Mouse (Mus musculus): ENCODE measurements around the gene Atxn1. TPM values are rescaled to one million over a fixed set of nuclear protein-coding genes. Genes with fewer than 3 reads are reported as not detected.

The Atxn1 gene
- total and polyA plus RNA-seq, 3 experiments = 8.0 to 13.1 (median 9.7) TPM

GRCm38 (mm10) chr13:45902457-45902856, 62.4 kb downstream of the Atxn1 start:
- dilution Hi-C loops (cut with MboI; ENCODE audit: extremely low pct_ligation_motif_present, extremely low pct_unique_long_range_greater_than_20kb, low sequenced_read_pairs) (no loop called here), in situ Hi-C loops (cut with MboI; ENCODE audit: low pct_ligation_motif_present, low pct_unique_long_range_greater_than_20kb, low sequenced_read_pairs) (no loop called here)
- Histone ChIP-seq H3K4me1 (ENCODE audit: control insufficient read depth in 1 of 2, insufficient read depth in 2 of 2) (peaks cover 21 to 72% of the 10 kb centered on the region in 2 experiments), H3K4me3 (replicated peaks in 1 of 3; ENCODE audit: low read depth in 2 of 3, low read length in 2 of 3, poor library complexity in 1 of 3) (no peak overlapping the region), H3K9ac (ENCODE audit: insufficient read depth, low read depth) (no peak overlapping the region), H3K9me3 (replicated peaks; ENCODE audit: low read length) (no peaks in the 10 kb centered on the region), H3K36me3 (replicated peaks in 1 of 2; ENCODE audit: control insufficient read depth in 1 of 2, insufficient read depth in 1 of 2, low read length in 1 of 2) (peaks cover 5 to 44% of the 10 kb centered on the region in 2 experiments), H3K27ac (ENCODE audit: insufficient read depth, low read depth) (no peak overlapping the region), H3K27me3 (replicated peaks) (no peaks in the 10 kb centered on the region), H3K4me2 (ENCODE audit: insufficient read depth, low read depth, poor library complexity, severe bottlenecking) (no peak overlapping the region), H3K79me2 (replicated peaks; ENCODE audit: control insufficient read depth, extremely low read depth, insufficient read depth, poor library complexity, severe bottlenecking) (peaks cover 42% of the 10 kb centered on the region)
- no peak for TF ChIP-seq POLR2A (IDR thresholded peaks at IDR 0.05; ENCODE audit: low read depth, low read length)
- no peak for TF ChIP-seq ZC3H11A (IDR thresholded peaks at IDR 0.05; ENCODE audit: low read depth, low read length)
- no peak for TF ChIP-seq NRF1 (IDR thresholded peaks at IDR 0.05; ENCODE audit: low read depth, low read length)
- DNase-seq (ENCODE audit: extremely low read depth) = no peak

- peaks cover 43% of the 10 kb centered on the region for H3K79me2 ChIP-seq (replicated peaks; ENCODE audit: control insufficient read depth, extremely low read depth, insufficient read depth, poor library complexity, severe bottlenecking)
- no peak overlapping the region for H3K9ac ChIP-seq (ENCODE audit: insufficient read depth, low read depth)
- no peaks in the 10 kb centered on the region for H3K27me3 ChIP-seq (replicated peaks)
- DNase-seq (ENCODE audit: extremely low read depth) = no peak
- H3K9me3 ChIP-seq (replicated peaks; ENCODE audit: low read length) = no peaks in the 10 kb centered on the region
- TF ChIP-seq CTCF (conservative IDR thresholded peaks at IDR 0.05 in 1 of 2, IDR thresholded peaks at IDR 0.05 in 1 of 2; ENCODE audit: low read depth in 2 of 2, low read length in 2 of 2) = no peak
- TF ChIP-seq JUND (conservative IDR thresholded peaks at IDR 0.05; ENCODE audit: low read depth, low read length) = no peak
- TF ChIP-seq CHD1 (IDR thresholded peaks at IDR 0.05; ENCODE audit: low read depth, low read length) = no peak
- TF ChIP-seq ETS1 (conservative IDR thresholded peaks at IDR 0.05; ENCODE audit: low read depth, low read length) = no peak
- TF ChIP-seq USF2 (conservative IDR thresholded peaks at IDR 0.05; ENCODE audit: low read depth, low read length) = no peak
- TF ChIP-seq MAZ (IDR thresholded peaks at IDR 0.05; ENCODE audit: low read depth, low read length) = no peak
- no peak for TF ChIP-seq USF1 (IDR thresholded peaks at IDR 0.05; ENCODE audit: low read depth, low read length)
- TF ChIP-seq EP300 (IDR thresholded peaks at IDR 0.05; ENCODE audit: low read length) = no peak
- no peak for TF ChIP-seq ZNF384 (IDR thresholded peaks at IDR 0.05; ENCODE audit: low read depth, low read length)
- TF ChIP-seq ZMIZ1 (IDR thresholded peaks at IDR 0.05; ENCODE audit: low read depth, low read length) = no peak
- TF ChIP-seq POLR2A (IDR thresholded peaks at IDR 0.05; ENCODE audit: low read depth, low read length) = no peak
- dilution Hi-C loops (cut with MboI; ENCODE audit: extremely low pct_ligation_motif_present, extremely low pct_unique_long_range_greater_than_20kb, low sequenced_read_pairs) (no loop called here), in situ Hi-C loops (cut with MboI; ENCODE audit: low pct_ligation_motif_present, low pct_unique_long_range_greater_than_20kb, low sequenced_read_pairs) (no loop called here)
- H3K36me3 ChIP-seq (replicated peaks in 1 of 2; ENCODE audit: control insufficient read depth in 1 of 2, insufficient read depth in 1 of 2, low read length in 1 of 2) = peaks cover 5 to 53% of the 10 kb centered on the region in 2 experiments
- H3K4me2 ChIP-seq (ENCODE audit: insufficient read depth, low read depth, poor library complexity, severe bottlenecking) = no peak overlapping the region
- H3K4me1 ChIP-seq (ENCODE audit: control insufficient read depth in 1 of 2, insufficient read depth in 2 of 2) = peaks cover 12 to 71% of the 10 kb centered on the region in 2 experiments
- no peak overlapping the region for H3K27ac ChIP-seq (ENCODE audit: insufficient read depth, low read depth)
- no peak overlapping the region for H3K4me3 ChIP-seq (replicated peaks in 1 of 3; ENCODE audit: low read depth in 2 of 3, low read length in 2 of 3, poor library complexity in 1 of 3)
These were observed 64.0 kb downstream of the Atxn1 start for GRCm38 (mm10) chr13:45900776-45901175.

GRCm38 (mm10) chr13:45897571-45897970, 67.2 kb downstream of the Atxn1 start:
- in situ Hi-C loops (cut with MboI; ENCODE audit: low pct_ligation_motif_present, low pct_unique_long_range_greater_than_20kb, low sequenced_read_pairs) = no loop called here

More at GRCm38 (mm10) chr13:45897571-45897970, 67.2 kb downstream of the Atxn1 start:
- Histone ChIP-seq H3K9ac (ENCODE audit: insufficient read depth, low read depth) (no peak overlapping the region), H3K27me3 (replicated peaks) (no peaks in the 10 kb centered on the region), H3K27ac (ENCODE audit: insufficient read depth, low read depth) (no peak overlapping the region), H3K9me3 (replicated peaks; ENCODE audit: low read length) (no peaks in the 10 kb centered on the region), H3K79me2 (replicated peaks; ENCODE audit: control insufficient read depth, extremely low read depth, insufficient read depth, poor library complexity, severe bottlenecking) (peaks cover 36% of the 10 kb centered on the region), H3K4me1 (ENCODE audit: control insufficient read depth in 1 of 2, insufficient read depth in 2 of 2) (peaks cover 14 to 75% of the 10 kb centered on the region in 2 experiments; a peak in 3 of 4 replicates), H3K36me3 (replicated peaks in 1 of 2; ENCODE audit: control insufficient read depth in 1 of 2, insufficient read depth in 1 of 2, low read length in 1 of 2) (peaks cover 11 to 71% of the 10 kb centered on the region in 2 experiments), H3K4me3 (replicated peaks in 1 of 3; ENCODE audit: low read depth in 2 of 3, low read length in 2 of 3, poor library complexity in 1 of 3) (no peak overlapping the region), H3K4me2 (ENCODE audit: insufficient read depth, low read depth, poor library complexity, severe bottlenecking) (no peak overlapping the region)
- TF ChIP-seq USF1 (IDR thresholded peaks at IDR 0.05; ENCODE audit: low read depth, low read length) (no peak), KAT2A (IDR thresholded peaks at IDR 0.05; ENCODE audit: insufficient replicate concordance, low read length) (no peak), MAFK (IDR thresholded peaks at IDR 0.05; ENCODE audit: insufficient replicate concordance, low read length) (no peak), HCFC1 (IDR thresholded peaks at IDR 0.05; ENCODE audit: low read depth, low read length) (no peak), CHD1 (IDR thresholded peaks at IDR 0.05; ENCODE audit: low read depth, low read length) (no peak), JUN (IDR thresholded peaks at IDR 0.05; ENCODE audit: insufficient read depth, low read depth, low read length) (no peak), ZKSCAN1 (IDR thresholded peaks at IDR 0.05; ENCODE audit: borderline replicate concordance, low read depth, low read length) (no peak), CHD2 (IDR thresholded peaks at IDR 0.05; ENCODE audit: low read length) (no peak)
- no peak for DNase-seq (ENCODE audit: extremely low read depth)
- dilution Hi-C loops (cut with MboI; ENCODE audit: extremely low pct_ligation_motif_present, extremely low pct_unique_long_range_greater_than_20kb, low sequenced_read_pairs) = no loop called here
